ENCODE assay signal across 28 mouse cellular contexts in genomic region chr11:78138023-78138422, GRCm38 (mm10). TPM values are rescaled to one million over a fixed set of nuclear protein-coding genes. Genes with fewer than 3 reads are reported as not detected.
DNase-seq lines count a peak whose midpoint lies in the region; ATAC-seq and TF ChIP-seq lines count a peak whose summit lies in the region.
"Had no signal": no experiment of that assay in that cellular context is flagged by ENCODE, and none has a peak within 500 bp of the region (broad histone marks: within the 10 kb centered on the region; RNA-seq: fewer than 3 reads in every experiment).

No protein-coding gene starts in this region.

- no peak for TF ChIP-seq POLR2A in kidney, adult 2 months (IDR thresholded peaks at IDR 0.05; ENCODE audit: low read depth, low read length)

- DNase-seq in heart, embryonic 10.5 days (ENCODE audit: low spot score) = no peak
- DNase-seq in heart, postnatal 10 days = no peak
- DNase-seq in kidney, adult 2 months = peak; percentile 41
- no peak for DNase-seq in kidney, adult 11 months
- DNase-seq: adrenal gland, postnatal 14 days; cerebellum, adult 11-12 months; cerebellum, adult 9-11 months; embryo, embryonic 11 days; kidney, postnatal 10 days; layer of hippocampus, adult 9-11 months; lung, postnatal 36 days; right cerebral cortex, adult 18-20 months; spleen, adult 18-20 months; thymus, postnatal 36 days had no signal

- no peaks in the 10 kb centered on the region for H3K9me3 ChIP-seq in heart, embryonic 10.5 days
- no peaks in the 10 kb centered on the region for H3K9me3 ChIP-seq in heart, embryonic 16.5 days (replicated peaks; ENCODE audit: control insufficient read depth, low read length)
- no peaks in the 10 kb centered on the region for H3K9me3 ChIP-seq in intestine, postnatal 0 days (ENCODE audit: control insufficient read depth)
- H3K9me3 ChIP-seq: embryonic facial prominence, embryonic 12.5 days; forebrain, embryonic 15.5 days; hindbrain, embryonic 10.5 days; hindbrain, embryonic 15.5 days; limb, embryonic 10.5 days; limb, embryonic 15.5 days; neural tube, embryonic 12.5 days had no signal

- intact Hi-C loops in heart, postnatal 10 days (cut with DNase I) = no loop called here

- peaks cover 6% of the 10 kb centered on the region for H3K36me3 ChIP-seq in heart, embryonic 10.5 days
- no peaks in the 10 kb centered on the region for H3K36me3 ChIP-seq in kidney, adult 2 months (ENCODE audit: control insufficient read depth, insufficient read depth, low read length)
- H3K36me3 ChIP-seq in heart, embryonic 16.5 days (ENCODE audit: control insufficient read depth, insufficient read depth) = peaks cover 1% of the 10 kb centered on the region
- H3K36me3 ChIP-seq in intestine, postnatal 0 days (ENCODE audit: control insufficient read depth, insufficient read depth) = peaks cover 2% of the 10 kb centered on the region
- H3K36me3 ChIP-seq: hindbrain, embryonic 15.5 days had no signal

- no peaks in the 10 kb centered on the region for H3K27me3 ChIP-seq in heart, embryonic 10.5 days (ENCODE audit: insufficient read depth, poor library complexity, severe bottlenecking)
- H3K27me3 ChIP-seq in kidney, adult 2 months (replicated peaks; ENCODE audit: control insufficient read depth, insufficient read depth, low read length) = no peaks in the 10 kb centered on the region
- no peaks in the 10 kb centered on the region for H3K27me3 ChIP-seq in heart, embryonic 16.5 days (ENCODE audit: control insufficient read depth, insufficient read depth, low read length)
- no peaks in the 10 kb centered on the region for H3K27me3 ChIP-seq in intestine, postnatal 0 days (replicated peaks; ENCODE audit: control insufficient read depth, insufficient read depth, low read length)
- H3K27me3 ChIP-seq: embryonic facial prominence, embryonic 12.5 days; forebrain, embryonic 15.5 days; hindbrain, embryonic 15.5 days; limb, embryonic 15.5 days; neural tube, embryonic 12.5 days had no signal

- ATAC-seq in heart, embryonic 16.5 days (replicated peaks; ENCODE audit: extremely low read depth, insufficient read depth, low FRiP score) = 0 out of 2 replicates have a peak, but pooled peaks have one; percentile 26
- ATAC-seq in intestine, postnatal 0 days = no peak
- ATAC-seq: CD4-positive, CD25-positive, alpha-beta regulatory T cell, adult 4 months; forebrain, embryonic 15.5 days; inflammation-experienced regulatory T-cells, adult 6 months; midbrain, embryonic 16.5 days had no signal

- H3K4me2 ChIP-seq in heart, embryonic 16.5 days (ENCODE audit: low read depth, low read length) = no peak overlapping the region
- no peak overlapping the region for H3K4me2 ChIP-seq in intestine, postnatal 0 days (replicated peaks; ENCODE audit: low read depth)
- H3K4me2 ChIP-seq: embryonic facial prominence, embryonic 12.5 days; forebrain, embryonic 15.5 days; hindbrain, embryonic 15.5 days; limb, embryonic 15.5 days; midbrain, embryonic 11.5 days; neural tube, embryonic 12.5 days had no signal

- peak overlapping the region; percentile 25; the same call in 1 of the 2 replicates for H3K27ac ChIP-seq in heart, embryonic 10.5 days
- H3K27ac ChIP-seq in kidney, adult 2 months (ENCODE audit: insufficient read depth, low read depth, low read length) = peak overlapping the region; percentile 27
- peak overlapping the region; percentile 24; the same call in 1 of the 2 replicates for H3K27ac ChIP-seq in brown adipose tissue, adult 24 weeks (replicated peaks; ENCODE audit: low read depth, low read length)
- no peak overlapping the region for H3K27ac ChIP-seq in heart, embryonic 16.5 days (ENCODE audit: low read length)
- H3K27ac ChIP-seq in intestine, postnatal 0 days (ENCODE audit: low read depth, low read length) = no peak overlapping the region
- H3K27ac ChIP-seq: embryonic facial prominence, embryonic 12.5 days; forebrain, embryonic 15.5 days; hindbrain, embryonic 10.5 days; hindbrain, embryonic 15.5 days; limb, embryonic 10.5 days; limb, embryonic 15.5 days; neural tube, embryonic 12.5 days had no signal

- TF ChIP-seq CTCF in kidney, adult 2 months (conservative IDR thresholded peaks at IDR 0.05; ENCODE audit: insufficient read depth, insufficient read length, low read depth, low read length) = no peak
- TF ChIP-seq CTCF in intestine, postnatal 0 days (IDR thresholded peaks at IDR 0.05; ENCODE audit: low read depth) = no peak

- H3K4me1 ChIP-seq in heart, embryonic 10.5 days = peaks cover 37% of the 10 kb centered on the region
- H3K4me1 ChIP-seq in kidney, adult 2 months (ENCODE audit: control insufficient read depth, insufficient read depth, low read length) = peaks cover 30% of the 10 kb centered on the region
- peaks cover 7% of the 10 kb centered on the region for H3K4me1 ChIP-seq in brown adipose tissue, adult 24 weeks (ENCODE audit: control insufficient read depth, insufficient read depth, insufficient read length, low read length)
- H3K4me1 ChIP-seq in heart, embryonic 16.5 days (ENCODE audit: control insufficient read depth, insufficient read depth, low read length) = peaks cover 31% of the 10 kb centered on the region
- H3K4me1 ChIP-seq in intestine, postnatal 0 days (replicated peaks; ENCODE audit: control insufficient read depth, insufficient read depth, low read length) = no peaks in the 10 kb centered on the region
- H3K4me1 ChIP-seq: embryonic facial prominence, embryonic 12.5 days; forebrain, embryonic 15.5 days; limb, embryonic 10.5 days; limb, embryonic 15.5 days; neural tube, embryonic 12.5 days had no signal

- H3K4me3 ChIP-seq in heart, embryonic 10.5 days = no peak overlapping the region
- H3K4me3 ChIP-seq in kidney, adult 2 months (ENCODE audit: insufficient read depth, low read depth, low read length) = no peak overlapping the region
- H3K4me3 ChIP-seq in brown adipose tissue, adult 24 weeks (ENCODE audit: insufficient read depth, low read depth, low read length) = no peak overlapping the region
- H3K4me3 ChIP-seq in heart, embryonic 16.5 days (ENCODE audit: low read length) = no peak overlapping the region
- H3K4me3 ChIP-seq in intestine, postnatal 0 days (ENCODE audit: low read depth, low read length) = no peak overlapping the region
- H3K4me3 ChIP-seq: embryonic facial prominence, embryonic 12.5 days; forebrain, embryonic 15.5 days; hindbrain, embryonic 10.5 days; hindbrain, embryonic 15.5 days; limb, embryonic 10.5 days; limb, embryonic 15.5 days; neural tube, embryonic 12.5 days had no signal

- no peak overlapping the region for H3K9ac ChIP-seq in heart, embryonic 16.5 days (ENCODE audit: low read length)
- H3K9ac ChIP-seq in intestine, postnatal 0 days (ENCODE audit: low read depth, low read length) = no peak overlapping the region
- H3K9ac ChIP-seq: embryonic facial prominence, embryonic 12.5 days; forebrain, embryonic 15.5 days; hindbrain, embryonic 15.5 days; limb, embryonic 15.5 days; neural tube, embryonic 12.5 days had no signal

- WGBS in heart, embryonic 10.5 days = 79% methylated on average over 3 of the region's 3 CpGs
- 62% methylated on average over 3 of the region's 3 CpGs for WGBS in kidney, adult 2 months
- WGBS in heart, embryonic 16.5 days = 74% methylated on average over 3 of the region's 3 CpGs
- WGBS in intestine, postnatal 0 days = 79% methylated on average over 3 of the region's 3 CpGs

RNA-seq across cellular contexts. Expression of gene Traf4, which starts 27.4 kb away (rescaled TPM):
- 57.9 and 88.7 TPM in 2 replicates for polyA plus RNA-seq in heart, embryonic 10.5 days (2016; fragmentation: Nextera tagmentation; extraction: Ambion mirVana)
- total RNA-seq in heart, postnatal 10 days (2021) = 10 to 100 TPM; 17.5 to 21.0 TPM
- 108 and 126 TPM in 2 replicates for polyA plus RNA-seq in kidney, adult 2 months (2012; rRNA removed)
- polyA plus RNA-seq in brown adipose tissue, adult 24 weeks (2012; ENCODE audit: insufficient read depth, insufficient read length, missing spikeins) = 45.7 and 47.5 TPM in 2 replicates
- 37.3 and 39.1 TPM in 2 replicates for polyA plus RNA-seq in heart, embryonic 16.5 days (2015; fragmentation: Nextera tagmentation; extraction: Ambion mirVana)
- polyA plus RNA-seq in intestine, postnatal 0 days (2015; fragmentation: Nextera tagmentation; extraction: Ambion mirVana) = 30.8 and 30.9 TPM in 2 replicates

RNA-seq across cellular contexts. Expression of gene Nek8, which starts 38.5 kb away (rescaled TPM):
- 15.3 and 16.5 TPM in 2 replicates for polyA plus RNA-seq in heart, embryonic 10.5 days (2016; fragmentation: Nextera tagmentation; extraction: Ambion mirVana)
- 1 to 10 TPM; 4.5 to 5.4 TPM for total RNA-seq in heart, postnatal 10 days (2021)
- 18.3 and 24.6 TPM in 2 replicates for polyA plus RNA-seq in kidney, adult 2 months (2012; rRNA removed)
- polyA plus RNA-seq in brown adipose tissue, adult 24 weeks (2012; ENCODE audit: insufficient read depth, insufficient read length, missing spikeins) = 3.2 and 6.3 TPM in 2 replicates
- polyA plus RNA-seq in heart, embryonic 16.5 days (2015; fragmentation: Nextera tagmentation; extraction: Ambion mirVana) = 17.7 TPM in 2 replicates
- 5.7 and 5.8 TPM in 2 replicates for polyA plus RNA-seq in intestine, postnatal 0 days (2015; fragmentation: Nextera tagmentation; extraction: Ambion mirVana)

RNA-seq across cellular contexts. Expression of gene Tlcd1, which starts 38.5 kb away (rescaled TPM):
- polyA plus RNA-seq in heart, embryonic 10.5 days (2016; fragmentation: Nextera tagmentation; extraction: Ambion mirVana) = 16.9 and 18.7 TPM in 2 replicates
- total RNA-seq in heart, postnatal 10 days (2021) = 1 to 10 TPM; 9.1 to 9.4 TPM
- 78.2 and 144 TPM in 2 replicates for polyA plus RNA-seq in kidney, adult 2 months (2012; rRNA removed)
- polyA plus RNA-seq in brown adipose tissue, adult 24 weeks (2012; ENCODE audit: insufficient read depth, insufficient read length, missing spikeins) = 77.2 and 118 TPM in 2 replicates
- 14.2 and 16.1 TPM in 2 replicates for polyA plus RNA-seq in heart, embryonic 16.5 days (2015; fragmentation: Nextera tagmentation; extraction: Ambion mirVana)
- polyA plus RNA-seq in intestine, postnatal 0 days (2015; fragmentation: Nextera tagmentation; extraction: Ambion mirVana) = 14.1 and 16.1 TPM in 2 replicates

RNA-seq across cellular contexts. Expression of gene Fam222b, which starts 43.6 kb away (rescaled TPM):
- 24.0 and 25.5 TPM in 2 replicates for polyA plus RNA-seq in heart, embryonic 10.5 days (2016; fragmentation: Nextera tagmentation; extraction: Ambion mirVana)
- total RNA-seq in heart, postnatal 10 days (2021) = 10 to 100 TPM; 15.0 to 17.0 TPM
- 13.4 and 14.7 TPM in 2 replicates for polyA plus RNA-seq in kidney, adult 2 months (2012; rRNA removed)
- 5.8 and 7.5 TPM in 2 replicates for polyA plus RNA-seq in brown adipose tissue, adult 24 weeks (2012; ENCODE audit: insufficient read depth, insufficient read length, missing spikeins)
- polyA plus RNA-seq in heart, embryonic 16.5 days (2015; fragmentation: Nextera tagmentation; extraction: Ambion mirVana) = 14.9 and 15.2 TPM in 2 replicates
- polyA plus RNA-seq in intestine, postnatal 0 days (2015; fragmentation: Nextera tagmentation; extraction: Ambion mirVana) = 10.6 and 11.5 TPM in 2 replicates

RNA-seq across cellular contexts. Expression of gene Rpl23a, which starts 45.4 kb away (rescaled TPM):
- 863 and 999 TPM in 2 replicates for polyA plus RNA-seq in heart, embryonic 10.5 days (2016; fragmentation: Nextera tagmentation; extraction: Ambion mirVana)
- total RNA-seq in heart, postnatal 10 days (2021) = 100 to 1,000 TPM; 965 to 994 TPM
- 153 and 278 TPM in 2 replicates for polyA plus RNA-seq in kidney, adult 2 months (2012; rRNA removed)
- polyA plus RNA-seq in brown adipose tissue, adult 24 weeks (2012; ENCODE audit: insufficient read depth, insufficient read length, missing spikeins) = 881 and 950 TPM in 2 replicates
- polyA plus RNA-seq in heart, embryonic 16.5 days (2015; fragmentation: Nextera tagmentation; extraction: Ambion mirVana) = 708 and 711 TPM in 2 replicates
- polyA plus RNA-seq in intestine, postnatal 0 days (2015; fragmentation: Nextera tagmentation; extraction: Ambion mirVana) = 762 and 768 TPM in 2 replicates

Comparison
In these comparisons a context has a peak if more than half of its experiments do, and no peak if none do; other contexts are left out.
1. H3K27ac ChIP-seq: peak in heart, embryonic 10.5 days (single experiment), kidney, adult 2 months (single experiment) and brown adipose tissue, adult 24 weeks (single experiment); none in heart, embryonic 16.5 days (single experiment) and intestine, postnatal 0 days (single experiment).